Mouse (Mus musculus): ENCODE measurements around the gene Homer2. TPM values are rescaled to one million over a fixed set of nuclear protein-coding genes. Genes with fewer than 3 reads are reported as not detected.

Homer2 gene
- polyA plus RNA-seq, 1 experiment, result 10.9 TPM

DNA sequence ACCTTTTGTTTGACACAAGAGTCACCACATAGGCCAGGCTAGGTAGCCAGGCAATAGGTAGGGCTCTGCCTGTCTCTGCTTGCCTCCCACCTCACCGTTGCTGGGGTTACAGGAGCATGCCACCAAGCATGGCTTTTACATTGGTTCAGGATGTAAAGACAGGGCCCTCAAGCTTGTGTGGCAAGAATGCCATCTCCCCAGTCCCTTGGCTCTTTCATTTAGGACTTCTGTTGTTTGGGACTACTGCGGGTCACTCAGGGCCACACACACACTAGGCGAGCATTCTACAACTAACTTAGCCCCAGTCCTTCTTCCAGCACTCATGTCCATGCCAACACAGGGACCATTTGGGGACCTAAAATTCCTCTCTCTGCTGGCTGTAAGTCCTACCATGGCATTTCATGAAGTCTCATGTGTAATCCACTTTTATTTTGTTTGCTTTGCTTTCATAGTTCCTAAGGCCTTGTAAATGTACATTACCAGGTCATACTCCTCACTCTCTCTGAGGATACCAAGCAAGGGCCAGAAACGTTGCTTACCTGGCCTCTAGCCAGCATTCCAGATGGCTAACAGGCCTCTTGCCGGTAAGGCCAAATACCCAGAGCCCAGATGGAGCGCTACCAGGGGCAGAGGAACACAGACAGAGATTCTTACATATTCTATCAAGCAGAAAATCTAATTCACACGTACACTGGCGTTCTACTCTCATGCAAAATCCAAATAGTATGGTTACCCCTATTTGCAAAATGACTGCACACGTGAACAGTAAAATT, 52.2 kb downstream of the Homer2 start:
- peaks cover 18% of the 10 kb centered on the region for H3K4me1 ChIP-seq (ENCODE audit: control insufficient read depth, insufficient read depth, low read length)
- H3K4me3 ChIP-seq (ENCODE audit: insufficient read depth, low read length), result no peak overlapping the region
- peak overlapping the region; percentile 79 for H3K27ac ChIP-seq (ENCODE audit: insufficient read depth, low read length)
- TF ChIP-seq CTCF (IDR thresholded peaks at IDR 0.05; ENCODE audit: borderline replicate concordance, insufficient read depth, low read length) (no peak), POLR2A (IDR thresholded peaks at IDR 0.05; ENCODE audit: low read depth, low read length) (no peak)

DNA sequence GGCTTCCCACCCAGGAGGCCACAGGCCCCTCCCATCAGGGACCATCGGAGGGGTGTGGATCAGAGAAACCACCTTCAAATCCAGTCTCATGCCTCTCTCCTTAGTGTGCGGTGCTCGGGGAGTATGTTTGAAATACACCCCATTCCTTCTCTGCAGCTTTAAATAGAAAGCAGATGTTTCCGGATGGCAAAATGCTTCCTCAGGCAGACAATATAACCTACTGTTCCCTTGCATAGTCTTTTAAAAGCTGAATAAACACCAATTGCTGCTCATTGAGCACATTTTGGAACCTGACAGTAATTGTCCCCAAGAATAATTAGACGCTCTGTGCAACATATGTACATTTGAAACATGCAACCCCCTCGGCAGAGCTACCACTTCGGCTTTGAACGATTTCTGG, 53.3 kb downstream of the Homer2 start:
- peak overlapping the region; percentile 53; the same call in 1 of the 2 replicates for H3K27ac ChIP-seq (ENCODE audit: insufficient read depth, low read length)
- peaks cover 18% of the 10 kb centered on the region for H3K4me1 ChIP-seq (ENCODE audit: control insufficient read depth, insufficient read depth, low read length)
- TF ChIP-seq POLR2A (IDR thresholded peaks at IDR 0.05; ENCODE audit: low read depth, low read length), result no peak
- TF ChIP-seq CTCF (IDR thresholded peaks at IDR 0.05; ENCODE audit: borderline replicate concordance, insufficient read depth, low read length), result no peak
- no peak overlapping the region for H3K4me3 ChIP-seq (ENCODE audit: insufficient read depth, low read length)

DNA sequence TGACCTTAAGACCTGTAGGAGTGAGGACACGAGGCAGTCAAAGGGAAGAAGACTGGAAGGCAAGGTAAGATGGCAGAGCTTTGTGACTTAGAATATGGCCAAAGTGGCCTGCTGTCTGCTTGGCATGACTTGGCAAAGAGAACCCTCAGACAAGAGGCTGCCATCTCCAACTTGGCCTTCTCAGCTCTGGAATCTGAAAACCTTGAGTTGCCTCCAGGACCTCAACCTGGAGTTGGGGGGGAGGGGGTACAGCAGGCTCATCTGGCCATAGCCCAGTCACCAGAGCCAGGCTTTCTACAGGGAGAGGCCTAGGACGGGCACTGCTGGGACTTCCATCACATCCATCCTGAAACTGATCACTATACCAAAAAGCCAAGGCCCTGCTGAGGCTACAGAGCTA, 55.0 kb downstream of the Homer2 start:
- Histone ChIP-seq H3K27ac (ENCODE audit: insufficient read depth, low read length) (no peak overlapping the region), H3K4me3 (ENCODE audit: insufficient read depth, low read length) (no peak overlapping the region), H3K4me1 (ENCODE audit: control insufficient read depth, insufficient read depth, low read length) (peaks cover 18% of the 10 kb centered on the region)
- TF ChIP-seq POLR2A (IDR thresholded peaks at IDR 0.05; ENCODE audit: low read depth, low read length) (no peak), CTCF (IDR thresholded peaks at IDR 0.05; ENCODE audit: borderline replicate concordance, insufficient read depth, low read length) (no peak)

DNA sequence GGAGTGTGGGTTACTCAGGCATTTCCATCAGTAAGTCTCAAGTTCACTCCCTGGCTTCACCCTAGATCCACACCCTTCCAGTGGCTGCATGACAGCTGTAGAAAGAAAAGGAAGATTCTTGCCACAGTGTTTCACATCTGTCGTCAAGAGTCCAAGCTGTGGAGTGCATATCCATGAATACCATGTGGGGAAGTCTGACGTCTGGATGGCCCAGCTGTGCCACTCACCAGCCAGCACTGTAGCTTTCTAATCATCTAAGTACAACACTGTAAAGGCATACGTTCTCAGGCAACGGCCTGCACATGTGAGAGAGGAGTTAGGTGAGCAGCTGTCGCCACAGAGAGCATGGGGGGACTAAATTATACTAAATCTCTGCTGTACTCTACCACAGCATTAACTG, 56.0 kb downstream of the Homer2 start:
- Histone ChIP-seq H3K4me3 (ENCODE audit: insufficient read depth, low read length) (no peak overlapping the region), H3K4me1 (ENCODE audit: control insufficient read depth, insufficient read depth, low read length) (peaks cover 18% of the 10 kb centered on the region), H3K27ac (ENCODE audit: insufficient read depth, low read length) (no peak overlapping the region)
- no peak for TF ChIP-seq CTCF (IDR thresholded peaks at IDR 0.05; ENCODE audit: borderline replicate concordance, insufficient read depth, low read length)
- TF ChIP-seq POLR2A (IDR thresholded peaks at IDR 0.05; ENCODE audit: low read depth, low read length), result no peak

DNA sequence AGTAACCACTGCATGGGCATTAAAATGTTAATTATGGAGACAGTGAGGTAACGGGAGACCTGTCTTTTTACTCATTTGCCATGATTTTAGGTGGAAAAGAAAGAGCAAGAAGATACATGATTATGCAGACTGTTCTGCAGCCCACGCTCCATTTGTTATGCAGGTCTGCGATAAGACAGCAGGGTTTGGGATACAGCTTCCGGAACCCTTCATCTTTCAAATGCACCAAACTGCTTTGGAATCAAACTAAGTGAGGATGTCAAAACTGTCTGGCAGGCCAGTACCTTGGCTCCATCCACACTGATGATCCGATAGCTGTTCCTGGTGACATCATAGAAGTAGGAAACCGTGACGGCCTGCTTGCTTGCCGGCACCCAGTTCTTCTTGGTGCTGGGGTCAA, 58.1 kb downstream of the Homer2 start:
- peaks cover 8% of the 10 kb centered on the region; the same call in 1 of the 2 replicates for H3K4me1 ChIP-seq (ENCODE audit: control insufficient read depth, insufficient read depth, low read length)
- no peak overlapping the region for H3K4me3 ChIP-seq (ENCODE audit: insufficient read depth, low read length)
- no peak overlapping the region for H3K27ac ChIP-seq (ENCODE audit: insufficient read depth, low read length)
- TF ChIP-seq CTCF (IDR thresholded peaks at IDR 0.05; ENCODE audit: borderline replicate concordance, insufficient read depth, low read length) (no peak), POLR2A (IDR thresholded peaks at IDR 0.05; ENCODE audit: low read depth, low read length) (no peak)

DNA sequence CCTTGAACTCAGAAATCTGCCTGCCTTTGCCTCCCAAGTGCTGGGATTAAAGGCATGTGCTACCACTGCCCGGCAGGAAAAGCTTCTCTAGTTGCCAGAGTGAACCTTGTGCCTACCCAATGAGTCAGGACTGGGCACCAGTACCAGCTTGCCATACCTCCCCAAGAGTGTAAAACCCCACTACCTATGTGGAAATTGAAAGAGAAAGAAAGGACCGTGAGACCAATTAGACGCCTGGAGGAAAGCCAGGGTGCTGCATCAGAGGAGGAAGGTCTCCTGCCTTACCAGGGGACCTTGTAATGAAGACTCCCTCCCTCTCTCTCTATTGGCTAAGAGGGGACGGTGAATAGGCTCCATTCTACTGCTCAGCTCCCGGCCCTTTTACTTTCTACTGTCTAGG, 59.4 kb downstream of the Homer2 start:
- TF ChIP-seq POLR2A (IDR thresholded peaks at IDR 0.05; ENCODE audit: low read depth, low read length) (no peak), CTCF (IDR thresholded peaks at IDR 0.05; ENCODE audit: borderline replicate concordance, insufficient read depth, low read length) (no peak)
- Histone ChIP-seq H3K27ac (ENCODE audit: insufficient read depth, low read length) (no peak overlapping the region), H3K4me3 (ENCODE audit: insufficient read depth, low read length) (no peak overlapping the region), H3K4me1 (ENCODE audit: control insufficient read depth, insufficient read depth, low read length) (no peaks in the 10 kb centered on the region)

DNA sequence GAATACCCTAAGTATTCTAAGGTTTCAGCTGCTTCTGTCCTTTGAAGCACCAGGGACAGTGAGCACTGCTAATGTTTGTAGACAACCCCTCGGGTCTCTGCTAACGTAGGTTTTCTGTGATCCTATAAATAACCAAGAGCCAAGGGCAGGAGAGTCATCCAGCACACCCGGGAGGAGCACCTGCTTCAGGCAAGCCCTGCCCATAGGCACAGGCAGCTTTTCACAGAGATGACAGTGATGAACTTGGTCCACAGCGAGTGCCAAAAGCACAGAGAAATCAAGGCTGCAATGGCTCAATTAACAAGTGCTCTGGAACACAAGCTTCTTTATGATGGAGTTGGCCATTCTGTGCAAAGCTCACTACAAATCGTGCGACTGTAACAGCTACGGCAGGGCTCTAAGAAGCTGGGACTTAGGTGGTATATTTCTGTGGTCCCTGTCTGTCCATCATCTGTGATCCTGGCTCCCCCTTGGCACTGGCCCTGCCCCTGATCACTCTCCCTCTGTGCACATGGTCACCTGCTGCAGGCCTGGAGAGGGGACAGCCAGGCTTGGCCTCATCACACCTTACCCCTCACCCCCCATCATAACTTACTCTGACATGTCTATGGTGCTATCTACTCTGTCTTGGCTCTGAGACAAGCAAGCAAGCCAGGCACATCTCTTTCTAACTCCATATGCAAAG, 62.6 kb downstream of the Homer2 start:
- TF ChIP-seq POLR2A (IDR thresholded peaks at IDR 0.05; ENCODE audit: low read depth, low read length), result no peak
- no peak for TF ChIP-seq CTCF (IDR thresholded peaks at IDR 0.05; ENCODE audit: borderline replicate concordance, insufficient read depth, low read length)
- no peak overlapping the region for H3K27ac ChIP-seq (ENCODE audit: insufficient read depth, low read length)
- no peak overlapping the region for H3K4me3 ChIP-seq (ENCODE audit: insufficient read depth, low read length)
- H3K4me1 ChIP-seq (ENCODE audit: control insufficient read depth, insufficient read depth, low read length), result no peaks in the 10 kb centered on the region

DNA sequence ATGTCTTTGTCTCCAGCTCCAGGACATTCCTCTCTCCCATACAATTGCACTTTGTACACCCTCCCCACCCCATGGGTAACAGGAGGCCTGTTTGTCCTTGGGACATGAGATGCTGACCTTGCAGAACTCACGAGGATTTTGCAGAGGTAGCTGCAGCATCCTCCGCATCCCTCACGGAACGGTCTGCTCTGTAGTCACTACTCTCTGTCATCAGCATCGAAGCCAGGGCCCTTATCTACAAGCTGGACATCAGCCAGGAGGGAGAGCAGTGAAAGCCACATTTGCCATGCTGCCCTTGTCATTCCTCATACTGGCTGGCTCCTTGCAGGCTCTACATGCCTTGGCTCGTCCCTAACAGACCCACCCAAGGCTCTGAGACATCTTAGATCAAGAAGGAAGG, 66.2 kb downstream of the Homer2 start:
- H3K4me1 ChIP-seq (ENCODE audit: control insufficient read depth, insufficient read depth, low read length), result no peaks in the 10 kb centered on the region
- no peak overlapping the region for H3K27ac ChIP-seq (ENCODE audit: insufficient read depth, low read length)
- H3K4me3 ChIP-seq (ENCODE audit: insufficient read depth, low read length), result no peak overlapping the region
- TF ChIP-seq POLR2A (IDR thresholded peaks at IDR 0.05; ENCODE audit: low read depth, low read length) (no peak), CTCF (IDR thresholded peaks at IDR 0.05; ENCODE audit: borderline replicate concordance, insufficient read depth, low read length) (no peak)

DNA sequence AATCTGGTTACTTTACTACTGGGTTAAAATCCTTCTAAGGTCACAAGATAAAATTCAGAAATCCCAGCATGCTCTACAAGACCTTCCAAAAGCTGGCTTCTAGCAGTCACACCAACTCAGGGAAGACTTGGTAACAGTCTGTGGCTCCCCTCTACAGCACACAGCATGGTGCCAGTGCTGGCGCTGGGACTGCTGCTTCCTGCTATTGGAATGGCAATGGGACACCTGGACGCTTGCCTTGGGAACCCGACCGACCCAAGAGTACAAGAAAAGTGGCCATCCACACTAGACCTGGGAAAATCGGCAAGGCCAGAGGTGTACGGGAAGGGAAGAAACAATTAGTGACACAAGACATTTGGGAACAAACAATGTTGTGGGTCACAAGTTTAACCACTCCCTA, 74.7 kb downstream of the Homer2 start:
- TF ChIP-seq POLR2A (IDR thresholded peaks at IDR 0.05; ENCODE audit: low read depth, low read length) (no peak), CTCF (IDR thresholded peaks at IDR 0.05; ENCODE audit: borderline replicate concordance, insufficient read depth, low read length) (no peak)
- Histone ChIP-seq H3K4me1 (ENCODE audit: control insufficient read depth, insufficient read depth, low read length) (no peaks in the 10 kb centered on the region), H3K27ac (ENCODE audit: insufficient read depth, low read length) (no peak overlapping the region), H3K4me3 (ENCODE audit: insufficient read depth, low read length) (no peak overlapping the region)

DNA sequence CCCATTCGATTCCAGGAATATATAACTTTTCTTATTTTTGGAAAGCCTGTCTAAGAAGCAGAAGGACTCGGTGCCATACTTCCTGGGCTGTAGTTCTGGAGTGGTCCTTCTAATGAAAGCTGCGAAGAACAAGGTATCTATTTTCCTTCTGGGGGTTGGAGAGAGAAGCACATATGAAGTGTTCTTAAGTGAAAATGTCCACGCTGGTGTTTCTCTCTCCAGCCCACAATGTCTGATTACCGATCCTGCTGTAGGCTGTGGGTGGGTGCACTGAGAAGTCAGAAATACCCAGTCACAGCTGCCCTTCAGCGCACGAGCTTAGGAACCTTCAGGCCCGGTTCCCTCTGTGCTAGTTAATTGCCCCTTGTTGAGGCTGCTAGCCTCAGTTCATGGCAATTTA, 76.1 kb downstream of the Homer2 start:
- TF ChIP-seq CTCF (IDR thresholded peaks at IDR 0.05; ENCODE audit: borderline replicate concordance, insufficient read depth, low read length) (no peak), POLR2A (IDR thresholded peaks at IDR 0.05; ENCODE audit: low read depth, low read length) (no peak)
- no peaks in the 10 kb centered on the region for H3K4me1 ChIP-seq (ENCODE audit: control insufficient read depth, insufficient read depth, low read length)
- no peak overlapping the region for H3K4me3 ChIP-seq (ENCODE audit: insufficient read depth, low read length)
- H3K27ac ChIP-seq (ENCODE audit: insufficient read depth, low read length), result no peak overlapping the region
